Mouse (Mus musculus): ENCODE measurements around the gene Snx9. TPM values are rescaled to one million over a fixed set of nuclear protein-coding genes. Genes with fewer than 3 reads are reported as not detected.

Snx9 gene
- polyA plus RNA-seq, 1 experiment, result 0.32 TPM

DNA sequence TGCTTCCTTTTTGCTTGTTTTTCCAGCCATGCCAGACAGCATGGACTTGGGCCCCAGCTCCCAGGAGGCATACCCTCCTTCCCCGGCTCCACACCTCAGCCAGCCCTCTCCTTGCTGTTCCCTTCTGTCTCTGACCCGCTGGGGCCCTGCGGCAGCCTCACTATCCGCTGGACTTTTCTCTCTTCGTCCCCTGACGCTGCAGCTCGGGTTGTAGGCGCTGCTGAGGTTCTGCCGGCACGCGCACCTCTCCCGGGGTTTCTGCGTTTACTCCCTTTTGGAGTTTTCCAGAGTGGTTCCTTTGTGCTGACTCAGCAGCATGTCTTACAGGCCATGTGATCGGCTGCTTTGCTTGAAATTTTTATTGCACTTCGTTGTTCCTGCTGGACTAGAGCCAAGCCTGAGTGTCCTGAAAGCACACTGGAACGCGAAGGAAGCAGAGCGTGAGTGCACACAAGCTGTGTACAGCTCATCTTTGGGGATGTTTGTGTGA lies 8.3 kb downstream of the Snx9 start:
- TF ChIP-seq GATA1 (IDR thresholded peaks at IDR 0.05; ENCODE audit: low read length), result no peak
- TF ChIP-seq TAL1 (IDR thresholded peaks at IDR 0.05; ENCODE audit: low read length), result no peak
- Histone ChIP-seq H3K27me3 (ENCODE audit: control insufficient read depth) (no peaks in the 10 kb centered on the region), H3K4me1 (ENCODE audit: control insufficient read depth) (peaks cover 3% of the 10 kb centered on the region; the same call in 1 of the 2 replicates), H3K4me3 (replicated peaks) (no peak overlapping the region), H3K36me3 (ENCODE audit: control insufficient read depth) (no peaks in the 10 kb centered on the region; the same call in 1 of the 2 replicates), H3K9me3 (ENCODE audit: control insufficient read depth, low read length) (no peaks in the 10 kb centered on the region)

GRCm38 (mm10) chr17:5850031-5850430 lies 8.9 kb downstream of the Snx9 start:
- peaks cover 3% of the 10 kb centered on the region; the same call in 1 of the 2 replicates for H3K4me1 ChIP-seq (ENCODE audit: control insufficient read depth)
- H3K27me3 ChIP-seq (ENCODE audit: control insufficient read depth), result no peaks in the 10 kb centered on the region
- TF ChIP-seq GATA1 (IDR thresholded peaks at IDR 0.05; ENCODE audit: low read length) (no peak), TAL1 (IDR thresholded peaks at IDR 0.05; ENCODE audit: low read length) (no peak)
- H3K4me3 ChIP-seq (replicated peaks), result no peak overlapping the region
- H3K36me3 ChIP-seq (ENCODE audit: control insufficient read depth), result no peaks in the 10 kb centered on the region; the same call in 1 of the 2 replicates
- no peaks in the 10 kb centered on the region for H3K9me3 ChIP-seq (ENCODE audit: control insufficient read depth, low read length)

DNA sequence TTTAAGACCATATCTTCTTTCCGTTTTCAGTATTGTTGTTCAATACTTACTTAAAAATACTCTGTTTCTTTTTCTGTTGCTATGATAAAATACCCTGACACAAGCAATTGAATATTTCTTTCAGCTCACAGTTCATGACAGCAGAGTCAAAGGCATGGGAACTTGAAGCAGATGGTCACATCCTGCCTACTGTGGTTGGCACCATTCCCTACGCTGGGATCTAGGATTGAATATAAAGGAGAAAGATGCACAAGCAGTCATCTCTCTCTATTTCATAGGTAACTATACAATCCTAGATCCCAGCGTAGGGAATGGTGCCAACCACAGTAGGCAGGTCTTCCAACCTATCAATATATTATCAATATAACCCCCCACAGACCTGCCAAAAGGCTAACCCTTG lies 9.3 kb downstream of the Snx9 start:
- TF ChIP-seq GATA1 (IDR thresholded peaks at IDR 0.05; ENCODE audit: low read length) (no peak), TAL1 (IDR thresholded peaks at IDR 0.05; ENCODE audit: low read length) (no peak)
- Histone ChIP-seq H3K9me3 (ENCODE audit: control insufficient read depth, low read length) (no peaks in the 10 kb centered on the region), H3K27me3 (ENCODE audit: control insufficient read depth) (no peaks in the 10 kb centered on the region), H3K4me1 (ENCODE audit: control insufficient read depth) (peaks cover 3% of the 10 kb centered on the region; the same call in 1 of the 2 replicates), H3K36me3 (ENCODE audit: control insufficient read depth) (no peaks in the 10 kb centered on the region; the same call in 1 of the 2 replicates), H3K4me3 (replicated peaks) (no peak overlapping the region)

DNA sequence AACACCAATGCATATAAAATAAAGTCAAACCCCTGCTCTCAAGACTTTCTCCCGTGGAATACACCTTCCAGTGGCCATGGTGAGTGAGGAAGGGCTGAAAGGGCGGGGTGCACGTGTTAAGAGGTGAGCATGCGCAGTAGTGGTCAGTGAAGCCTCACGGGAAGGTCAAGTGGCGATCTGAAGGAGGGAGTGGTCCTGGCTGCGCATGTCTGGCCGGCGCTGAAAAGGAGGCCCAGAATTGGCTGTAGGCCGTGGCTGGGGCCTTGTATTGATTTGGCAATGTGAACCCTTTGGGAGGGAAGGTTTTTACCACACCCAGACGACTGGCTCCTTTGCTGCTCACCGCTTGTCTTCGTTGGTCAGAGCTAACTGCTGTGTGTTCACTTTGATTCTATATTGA lies 12.8 kb downstream of the Snx9 start:
- H3K4me3 ChIP-seq (replicated peaks), result no peak overlapping the region
- TF ChIP-seq GATA1 (IDR thresholded peaks at IDR 0.05; ENCODE audit: low read length), result no peak
- TF ChIP-seq TAL1 (IDR thresholded peaks at IDR 0.05; ENCODE audit: low read length), result no peak
- H3K4me1 ChIP-seq (ENCODE audit: control insufficient read depth), result peaks cover 3% of the 10 kb centered on the region; the same call in 1 of the 2 replicates
- H3K36me3 ChIP-seq (ENCODE audit: control insufficient read depth), result no peaks in the 10 kb centered on the region; the same call in 1 of the 2 replicates
- no peaks in the 10 kb centered on the region for H3K9me3 ChIP-seq (ENCODE audit: control insufficient read depth, low read length)
- H3K27me3 ChIP-seq (ENCODE audit: control insufficient read depth), result no peaks in the 10 kb centered on the region

DNA sequence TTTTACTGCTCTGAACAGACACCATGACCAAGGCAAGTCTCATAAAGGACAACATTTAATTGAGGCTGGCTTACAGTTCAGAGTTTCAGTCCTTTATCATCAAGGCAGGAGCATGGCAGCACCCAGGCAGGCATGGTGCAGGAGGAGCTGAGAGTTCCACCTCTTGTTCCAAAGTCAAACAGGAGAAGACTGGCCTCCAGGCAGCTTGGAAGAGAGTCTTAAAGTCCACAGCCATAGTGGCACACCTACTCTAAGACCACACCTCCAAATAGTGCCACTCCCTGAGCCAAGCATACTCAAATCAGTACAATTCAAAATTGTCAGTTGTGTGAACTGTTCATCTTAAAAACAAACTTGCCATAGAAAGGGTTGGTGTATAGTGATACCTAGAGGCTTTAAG lies 14.4 kb downstream of the Snx9 start:
- Histone ChIP-seq H3K9me3 (ENCODE audit: control insufficient read depth, low read length) (no peaks in the 10 kb centered on the region), H3K4me3 (replicated peaks) (no peak overlapping the region), H3K36me3 (ENCODE audit: control insufficient read depth) (no peaks in the 10 kb centered on the region; the same call in 1 of the 2 replicates), H3K4me1 (ENCODE audit: control insufficient read depth) (peaks cover 1% of the 10 kb centered on the region; the same call in 1 of the 2 replicates), H3K27me3 (ENCODE audit: control insufficient read depth) (no peaks in the 10 kb centered on the region)
- TF ChIP-seq GATA1 (IDR thresholded peaks at IDR 0.05; ENCODE audit: low read length), result no peak
- TF ChIP-seq TAL1 (IDR thresholded peaks at IDR 0.05; ENCODE audit: low read length), result no peak

DNA sequence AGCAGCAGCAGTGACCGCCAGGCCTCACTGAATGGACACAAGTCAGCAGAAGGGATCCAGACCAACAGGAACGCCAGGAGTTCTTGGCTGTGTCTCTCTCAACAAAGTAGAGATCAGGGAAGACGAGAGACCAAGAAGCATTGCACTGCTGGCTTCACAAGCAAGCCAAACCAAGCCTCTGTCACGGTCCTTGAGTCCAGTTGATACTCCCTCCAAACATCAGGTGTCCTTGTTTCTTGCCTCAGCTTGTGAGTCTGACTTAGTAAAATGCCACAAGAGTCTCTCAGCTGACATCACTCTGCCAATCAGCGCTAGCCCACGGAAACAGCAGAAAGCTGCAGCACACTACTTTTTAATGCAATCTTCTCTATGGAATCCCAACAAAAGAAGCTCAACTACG lies 15.3 kb downstream of the Snx9 start:
- H3K4me3 ChIP-seq (replicated peaks), result no peak overlapping the region
- H3K27me3 ChIP-seq (ENCODE audit: control insufficient read depth), result no peaks in the 10 kb centered on the region
- peaks cover 1% of the 10 kb centered on the region; the same call in 1 of the 2 replicates for H3K4me1 ChIP-seq (ENCODE audit: control insufficient read depth)
- H3K36me3 ChIP-seq (ENCODE audit: control insufficient read depth), result no peaks in the 10 kb centered on the region; the same call in 1 of the 2 replicates
- H3K9me3 ChIP-seq (ENCODE audit: control insufficient read depth, low read length), result no peaks in the 10 kb centered on the region
- TF ChIP-seq GATA1 (IDR thresholded peaks at IDR 0.05; ENCODE audit: low read length), result no peak
- TF ChIP-seq TAL1 (IDR thresholded peaks at IDR 0.05; ENCODE audit: low read length), result no peak

GRCm38 (mm10) chr17:5857206-5857605 lies 16.1 kb downstream of the Snx9 start:
- peaks cover 1% of the 10 kb centered on the region; the same call in 1 of the 2 replicates for H3K4me1 ChIP-seq (ENCODE audit: control insufficient read depth)
- TF ChIP-seq TAL1 (IDR thresholded peaks at IDR 0.05; ENCODE audit: low read length) (no peak), GATA1 (IDR thresholded peaks at IDR 0.05; ENCODE audit: low read length) (no peak)
- H3K4me3 ChIP-seq (replicated peaks), result no peak overlapping the region
- no peaks in the 10 kb centered on the region for H3K27me3 ChIP-seq (ENCODE audit: control insufficient read depth)
- no peaks in the 10 kb centered on the region; the same call in 1 of the 2 replicates for H3K36me3 ChIP-seq (ENCODE audit: control insufficient read depth)
- no peaks in the 10 kb centered on the region for H3K9me3 ChIP-seq (ENCODE audit: control insufficient read depth, low read length)

DNA sequence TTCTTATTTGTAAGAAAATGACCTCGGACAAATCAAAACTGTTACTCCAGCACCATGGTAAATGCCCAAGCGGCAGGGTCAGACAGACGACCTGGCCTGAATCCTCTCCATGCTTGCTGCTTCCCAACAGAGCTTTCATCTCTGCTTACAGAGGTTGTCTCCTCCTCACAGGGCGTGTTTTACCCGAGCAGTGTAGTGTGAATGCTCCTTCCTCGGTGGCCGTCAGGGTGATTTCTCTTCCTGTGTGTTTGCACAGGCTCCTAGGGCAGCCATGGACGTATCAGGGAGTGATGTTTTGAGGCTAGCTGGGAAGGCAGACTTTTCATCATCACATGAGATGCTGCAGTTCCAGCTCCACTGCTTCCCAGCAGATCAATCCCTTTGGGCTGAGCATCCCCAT lies 17.1 kb downstream of the Snx9 start:
- Histone ChIP-seq H3K9me3 (ENCODE audit: control insufficient read depth, low read length) (no peaks in the 10 kb centered on the region), H3K27me3 (ENCODE audit: control insufficient read depth) (no peaks in the 10 kb centered on the region), H3K4me1 (ENCODE audit: control insufficient read depth) (peaks cover under 1% of the 10 kb centered on the region; the same call in 1 of the 2 replicates), H3K4me3 (replicated peaks) (no peak overlapping the region), H3K36me3 (ENCODE audit: control insufficient read depth) (no peaks in the 10 kb centered on the region; the same call in 1 of the 2 replicates)
- no peak for TF ChIP-seq GATA1 (IDR thresholded peaks at IDR 0.05; ENCODE audit: low read length)
- no peak for TF ChIP-seq TAL1 (IDR thresholded peaks at IDR 0.05; ENCODE audit: low read length)

DNA sequence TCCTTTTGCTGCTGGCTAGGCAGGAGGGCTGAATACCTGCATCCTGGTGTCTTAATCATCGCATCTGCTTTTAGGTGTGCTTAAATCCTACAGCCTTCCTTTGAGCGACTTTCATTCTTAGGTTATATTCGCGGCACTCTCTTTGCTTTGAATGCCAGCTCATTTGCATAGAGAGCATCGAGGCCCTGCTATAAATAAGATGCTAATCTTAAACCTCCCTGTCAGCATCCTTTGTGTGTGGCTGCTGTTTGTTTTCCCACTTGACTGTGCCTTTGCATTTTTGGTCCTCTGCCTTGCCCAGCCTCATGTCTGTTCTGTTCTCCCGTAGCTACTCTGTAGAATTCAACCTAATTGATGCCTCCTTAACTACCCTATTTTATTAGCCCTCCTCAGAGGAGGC lies 21.2 kb downstream of the Snx9 start:
- Histone ChIP-seq H3K4me1 (ENCODE audit: control insufficient read depth) (peaks cover 2% of the 10 kb centered on the region; the same call in 1 of the 2 replicates), H3K4me3 (replicated peaks) (no peak overlapping the region), H3K27me3 (ENCODE audit: control insufficient read depth) (no peaks in the 10 kb centered on the region), H3K36me3 (ENCODE audit: control insufficient read depth) (no peaks in the 10 kb centered on the region), H3K9me3 (ENCODE audit: control insufficient read depth, low read length) (no peaks in the 10 kb centered on the region)
- TF ChIP-seq TAL1 (IDR thresholded peaks at IDR 0.05; ENCODE audit: low read length) (no peak), GATA1 (IDR thresholded peaks at IDR 0.05; ENCODE audit: low read length) (no peak)

Measured in erythroblast, embryonic 14.5 days (primary cell).